Mouse (Mus musculus): Measurements from ENCODE around the gene Far2.

DNA sequence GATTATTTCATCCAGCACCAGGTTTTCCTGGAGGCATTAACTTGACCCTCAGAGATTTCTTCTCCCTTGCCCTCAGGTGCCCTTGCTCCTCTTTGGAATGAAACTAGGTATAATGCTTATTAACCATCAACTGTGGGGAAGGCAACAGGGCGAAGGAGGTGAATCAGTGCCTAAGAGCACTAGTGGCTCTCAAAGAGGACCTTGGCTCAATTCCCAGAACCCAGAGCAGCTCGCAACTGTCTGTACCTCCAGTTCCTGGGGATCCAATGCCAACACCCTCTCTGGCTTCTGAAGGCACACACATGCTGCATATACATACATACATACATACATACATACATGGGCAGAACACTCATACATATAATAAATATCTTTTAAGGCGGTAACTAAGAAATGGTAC lies 69.8 kb downstream of the Far2 start:
- TF ChIP-seq POLR2A (IDR thresholded peaks at IDR 0.05; ENCODE audit: low read depth, low read length) = no peak
- TF ChIP-seq CTCF (IDR thresholded peaks at IDR 0.05; ENCODE audit: extremely low read depth, insufficient read depth, insufficient read length, insufficient replicate concordance) = no peak

All from spleen, adult 2 months (tissue).